Mouse (Mus musculus): ENCODE measurements around the gene Car14.
"Not testable (repeated sequence)": the region's sequence is repeated elsewhere in the genome, so short reads cannot be mapped to it uniquely, and the experiment has no call there.

Car14 gene

DNA sequence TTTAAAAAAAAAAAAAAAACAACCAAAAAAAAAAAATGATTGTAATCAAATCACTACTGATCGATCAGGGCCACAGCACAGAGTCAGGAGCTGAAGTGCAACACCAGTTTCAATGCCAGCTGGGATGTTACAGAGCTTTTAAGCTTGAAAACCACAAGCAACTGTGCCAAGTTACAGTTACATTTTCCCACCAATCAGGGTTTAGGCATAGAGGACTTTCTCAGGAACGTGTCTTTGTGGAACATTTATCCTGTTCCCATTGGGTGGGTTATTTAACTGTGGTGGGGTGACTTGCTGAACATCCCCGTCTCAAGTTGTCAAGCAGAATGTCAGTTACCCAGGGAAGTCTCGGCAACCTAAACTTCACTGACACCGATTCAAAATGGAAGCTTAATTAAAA lies 20.6 kb upstream of the Car14 start:
- DNase-seq (ENCODE audit: low read depth, low spot score): no peak

- no peak for DNase-seq (ENCODE audit: low read depth, low spot score)
These were observed 19.7 kb upstream of the Car14 start for GRCm38 (mm10) chr3:95924185-95924584.

DNA sequence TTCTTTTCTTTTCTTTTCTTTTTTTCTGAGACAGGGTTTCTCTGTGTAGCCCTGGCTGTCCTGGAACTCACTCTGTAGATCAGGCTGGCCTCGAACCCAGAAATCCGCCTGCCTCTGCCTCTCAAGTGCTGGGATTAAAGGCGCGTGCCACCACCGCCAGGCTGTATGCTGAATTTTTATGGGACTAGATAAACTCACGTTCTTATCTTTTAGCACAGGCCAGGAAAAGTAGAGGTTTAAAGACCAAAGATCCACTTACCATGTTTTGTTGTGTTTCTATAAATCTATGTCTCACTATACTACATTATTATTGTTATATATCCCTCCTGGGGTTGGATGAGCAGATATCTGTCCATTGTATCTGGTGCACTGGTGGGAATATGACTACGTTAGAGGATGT lies 18.9 kb upstream of the Car14 start:
- DNase-seq (ENCODE audit: low read depth, low spot score): not testable (repeated sequence)

GRCm38 (mm10) chr3:95920532-95920931 lies 16.0 kb upstream of the Car14 start:
- not testable (repeated sequence) for DNase-seq (ENCODE audit: low read depth, low spot score)

DNA sequence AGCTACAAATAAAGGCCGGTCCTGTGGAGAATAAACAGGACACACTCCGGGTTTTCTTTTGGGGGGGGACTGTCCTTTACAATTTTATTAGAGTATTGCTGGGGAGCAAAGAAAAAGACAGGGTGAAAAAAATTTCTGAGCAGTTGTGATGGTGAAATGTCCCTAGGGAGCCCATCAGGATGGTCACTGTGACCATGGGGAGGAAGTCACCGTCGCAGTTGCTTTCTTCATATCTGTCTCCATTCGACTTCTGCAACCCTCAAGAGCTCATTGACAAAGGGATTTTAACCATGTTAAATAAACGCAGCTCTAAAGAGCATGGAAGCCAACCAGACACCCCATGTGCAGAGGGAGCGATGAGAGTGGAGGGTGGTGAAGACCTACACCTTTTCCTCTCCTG lies 12.3 kb upstream of the Car14 start:
- DNase-seq (ENCODE audit: low read depth, low spot score): no peak

DNA sequence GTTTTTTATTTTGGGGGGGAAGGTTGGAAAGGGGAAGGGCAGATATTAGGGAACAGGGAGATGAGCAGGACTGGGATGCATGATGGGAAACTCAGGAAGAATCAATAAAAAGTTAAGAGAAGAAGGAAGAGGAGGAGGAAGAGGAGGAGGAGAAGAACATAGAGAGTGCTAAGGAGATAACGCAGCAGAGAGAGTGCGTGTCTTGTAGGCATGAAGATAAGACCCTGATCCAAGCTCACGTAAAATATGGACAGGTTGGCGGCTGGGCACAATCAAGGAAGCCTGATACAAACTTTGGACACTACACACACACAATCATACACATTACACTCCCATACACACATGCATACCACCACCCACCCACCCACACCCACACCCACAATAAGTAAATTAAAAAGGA lies 10.2 kb upstream of the Car14 start:
- no peak for DNase-seq (ENCODE audit: low read depth, low spot score)

DNA sequence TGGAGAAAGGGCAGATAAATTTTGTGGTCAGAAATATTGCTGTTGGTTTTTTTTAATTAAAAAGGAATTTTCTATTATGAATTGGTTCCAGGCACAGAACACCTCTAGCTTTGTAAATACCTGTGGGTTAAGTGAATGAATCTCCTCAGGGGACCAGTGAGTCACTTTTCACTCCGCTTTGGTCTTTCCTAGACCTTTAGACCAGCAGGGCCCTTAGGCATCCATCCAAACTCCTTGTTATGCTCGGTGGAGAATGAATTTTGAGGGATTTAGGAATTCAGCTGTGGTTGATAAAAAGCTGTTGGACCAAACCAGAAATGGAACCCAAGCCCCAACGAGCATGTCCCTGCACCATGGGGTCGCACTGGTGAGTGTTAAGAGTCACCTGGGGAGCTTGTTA lies 3.1 kb upstream of the Car14 start:
- DNase-seq (ENCODE audit: low read depth, low spot score): no peak

DNA sequence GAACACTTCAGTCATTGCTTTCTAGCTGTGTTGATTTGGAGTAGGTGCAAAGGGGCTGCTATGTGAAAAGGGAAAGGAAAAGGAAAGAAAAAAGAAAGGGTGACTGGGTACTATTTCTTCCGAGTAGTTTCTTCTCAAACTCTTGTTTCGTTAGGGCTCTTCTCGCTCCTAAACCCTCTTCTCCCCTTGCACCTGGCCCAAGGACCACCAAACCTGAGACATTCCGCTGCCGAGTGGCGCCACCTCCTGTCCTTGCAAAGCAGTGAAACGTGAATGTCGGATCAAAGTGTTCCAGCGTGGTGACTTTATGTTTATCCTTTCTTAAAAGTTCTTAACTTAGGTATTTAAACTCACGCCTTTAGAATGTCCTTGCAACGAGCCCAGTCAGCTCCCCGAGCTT lies 2.4 kb upstream of the Car14 start:
- DNase-seq (ENCODE audit: low read depth, low spot score): no peak

- no peak for DNase-seq (ENCODE audit: low read depth, low spot score)
These were observed 1.5 kb upstream of the Car14 start for GRCm38 (mm10) chr3:95905940-95906492.

DNA sequence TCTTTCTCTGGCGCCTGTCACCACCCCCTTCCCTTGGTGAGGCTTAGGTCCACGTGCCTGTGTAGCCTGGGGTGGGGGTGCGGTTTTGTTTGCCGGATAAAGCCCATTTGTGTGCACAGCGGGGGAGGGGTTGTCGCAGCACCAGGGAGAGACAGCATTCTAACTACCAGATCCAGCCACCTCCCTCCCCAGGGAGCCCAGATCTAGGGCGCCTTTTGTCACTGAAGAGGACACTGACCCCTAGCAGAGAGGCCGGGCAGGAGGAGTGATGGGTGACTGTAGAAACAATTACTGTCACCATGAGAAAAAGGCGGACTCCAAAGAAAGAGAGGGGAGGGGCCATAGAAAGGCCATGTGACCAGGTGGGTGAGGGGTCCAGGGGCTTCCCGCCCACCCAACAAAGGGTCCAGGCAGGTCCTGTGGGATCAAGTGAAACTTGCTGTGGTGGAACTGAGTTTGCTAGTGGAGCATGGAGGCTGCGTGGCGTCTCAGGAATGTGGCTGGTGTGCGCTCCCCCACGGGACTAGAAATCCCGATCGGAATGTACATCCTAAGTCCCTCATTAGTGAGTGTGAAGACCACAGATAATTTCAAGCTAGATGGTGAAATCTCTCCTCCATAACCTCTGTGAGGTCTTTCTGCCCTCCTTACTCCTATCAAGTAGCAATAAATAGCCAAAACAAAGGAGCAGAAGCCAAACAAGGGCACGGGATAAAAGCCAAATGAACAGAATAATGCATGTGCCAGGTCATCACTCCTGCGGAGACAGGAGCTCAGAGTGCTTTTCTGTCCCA lies 852 bp upstream of the Car14 start:
- DNase-seq (ENCODE audit: low read depth, low spot score): no peak

GRCm38 (mm10) chr3:95903753-95904502 lies 563 bp downstream of the Car14 start:
- DNase-seq (ENCODE audit: low read depth, low spot score): no peak

- no peak for DNase-seq (ENCODE audit: low read depth, low spot score)
These were observed 1.8 kb downstream of the Car14 start for GRCm38 (mm10) chr3:95902643-95903042.

DNA sequence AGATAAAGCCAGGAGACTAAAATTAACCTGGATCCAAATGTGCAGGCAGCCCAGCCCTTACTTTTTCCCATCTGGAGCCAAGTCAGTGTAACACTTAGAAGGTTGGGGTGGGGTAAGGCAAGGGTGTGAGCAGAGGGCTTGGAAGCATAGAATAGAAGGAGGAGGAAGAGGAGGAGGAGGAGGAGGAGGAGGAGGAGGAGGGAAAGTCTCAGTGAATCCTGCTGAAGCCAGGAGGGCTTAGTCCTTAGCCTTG lies 2.2 kb downstream of the Car14 start:
- DNase-seq (ENCODE audit: low read depth, low spot score): no peak

DNA sequence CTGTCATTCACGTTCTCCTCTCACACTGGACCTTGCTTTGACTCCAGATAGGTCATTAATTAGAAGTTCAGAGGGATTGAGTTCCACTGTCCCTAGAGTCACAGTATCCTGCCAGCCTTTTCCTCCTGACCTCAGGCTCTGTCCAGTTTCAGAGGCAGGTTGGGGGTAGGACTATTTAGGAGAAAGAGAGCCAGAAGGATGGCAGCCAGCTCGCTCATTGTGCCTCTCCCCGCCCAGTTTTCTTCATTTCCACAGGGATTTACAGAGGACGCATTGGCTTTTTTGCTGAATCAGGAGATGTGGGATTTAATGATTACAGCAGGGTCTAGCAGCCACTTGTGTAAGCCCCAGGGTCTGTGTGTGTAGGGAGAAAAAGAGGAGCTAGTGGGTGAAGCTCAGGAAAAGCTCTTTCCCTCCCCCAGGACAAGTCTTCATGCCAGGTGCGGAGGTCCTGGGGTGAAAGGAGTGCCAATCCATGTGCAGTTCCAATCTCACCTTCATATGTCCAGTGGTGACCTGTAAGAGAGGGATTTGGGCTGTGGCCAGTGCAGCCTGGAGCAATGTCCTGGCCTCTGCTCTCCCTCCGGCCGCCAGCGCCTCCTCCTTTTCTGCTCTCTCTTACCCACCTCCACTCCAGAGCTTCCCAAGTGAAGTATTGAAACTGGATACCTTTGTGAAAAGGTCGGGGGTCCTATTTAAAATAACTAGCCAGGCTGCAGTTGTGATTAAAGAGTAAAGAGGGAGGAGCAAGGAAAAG lies 2.7 kb downstream of the Car14 start:
- no peak for DNase-seq (ENCODE audit: low read depth, low spot score)

DNA sequence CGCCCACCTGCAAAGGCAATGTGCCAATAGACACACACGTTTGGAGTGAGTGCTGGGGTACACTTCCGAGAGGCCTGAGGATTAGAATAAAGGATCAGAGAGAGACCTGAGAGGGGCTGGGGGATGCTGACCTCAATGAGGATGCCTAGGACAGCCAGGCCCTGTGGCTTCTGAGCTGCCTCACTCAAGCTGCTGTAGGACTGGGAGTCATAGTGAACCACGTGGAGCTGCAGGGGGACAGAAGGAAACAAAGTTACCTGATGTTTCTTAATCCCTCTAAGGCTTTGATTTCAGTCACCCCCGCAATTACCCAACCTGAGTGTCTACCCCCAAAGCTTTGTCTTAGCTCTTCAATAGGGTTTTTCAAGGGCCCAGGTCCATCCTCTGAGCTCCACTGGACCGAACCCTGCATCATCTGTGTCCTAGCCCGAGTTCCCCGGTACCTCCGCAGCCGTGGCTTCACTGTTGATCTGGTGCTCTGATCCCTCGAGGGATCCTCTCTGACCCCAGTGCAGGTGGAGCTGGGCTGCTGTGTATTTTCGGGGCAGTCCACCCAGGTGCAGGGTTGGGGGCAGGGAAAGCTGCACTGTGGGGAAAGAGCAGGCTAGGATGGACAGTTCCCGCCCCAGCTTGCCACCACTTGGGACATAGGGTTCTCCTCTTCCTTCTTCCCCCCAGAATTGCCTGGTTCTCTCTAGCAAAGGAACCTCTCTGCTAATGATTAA lies 4.5 kb downstream of the Car14 start:
- no peak for DNase-seq (ENCODE audit: low read depth, low spot score)

GRCm38 (mm10) chr3:95895501-95895900 lies 9.0 kb downstream of the Car14 start:
- DNase-seq (ENCODE audit: low read depth, low spot score): not testable (repeated sequence)

GRCm38 (mm10) chr3:95894317-95895160 lies 10.0 kb downstream of the Car14 start:
- no peak for DNase-seq (ENCODE audit: low read depth, low spot score)

DNA sequence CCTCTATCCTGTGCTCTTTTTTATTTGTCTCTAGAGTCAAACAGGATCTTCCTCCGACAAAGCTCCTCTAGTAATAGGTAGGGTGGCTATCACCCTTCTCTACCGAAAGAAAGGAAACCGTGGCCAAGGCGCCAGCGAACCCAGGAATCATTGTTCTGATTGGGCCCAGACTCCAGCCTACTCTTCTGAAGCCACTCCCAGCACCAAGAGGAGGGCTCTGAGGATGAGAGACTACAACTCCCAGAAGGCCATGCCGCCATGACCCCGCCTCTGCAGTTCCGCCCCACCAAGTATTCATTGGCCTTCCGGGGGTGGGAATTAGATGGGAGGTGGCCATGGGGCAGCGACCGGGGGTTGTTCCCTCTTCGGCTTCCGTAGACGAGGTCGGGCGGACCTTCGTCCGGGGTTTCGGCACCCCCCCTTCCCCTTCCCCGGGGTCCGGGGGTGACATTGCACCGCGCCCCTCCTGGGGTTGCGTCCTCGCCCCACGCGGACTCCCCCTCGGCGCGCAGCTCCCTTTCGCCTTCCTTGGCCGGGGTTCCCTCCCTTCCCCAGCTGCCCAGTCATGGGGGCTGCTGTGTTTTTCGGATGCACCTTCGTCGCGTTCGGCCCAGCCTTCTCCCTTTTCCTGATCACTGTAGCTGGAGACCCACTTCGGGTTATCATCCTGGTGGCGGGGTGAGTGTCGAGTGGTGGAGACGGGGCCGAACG lies 10.7 kb downstream of the Car14 start, which contains the start of gene Aph1a:
Gene Aph1a, plus strand, starts transcription at position 364 of the 711 bp plus-strand sequence.
- DNase-seq (ENCODE audit: low read depth, low spot score): peak; percentile 91

DNA sequence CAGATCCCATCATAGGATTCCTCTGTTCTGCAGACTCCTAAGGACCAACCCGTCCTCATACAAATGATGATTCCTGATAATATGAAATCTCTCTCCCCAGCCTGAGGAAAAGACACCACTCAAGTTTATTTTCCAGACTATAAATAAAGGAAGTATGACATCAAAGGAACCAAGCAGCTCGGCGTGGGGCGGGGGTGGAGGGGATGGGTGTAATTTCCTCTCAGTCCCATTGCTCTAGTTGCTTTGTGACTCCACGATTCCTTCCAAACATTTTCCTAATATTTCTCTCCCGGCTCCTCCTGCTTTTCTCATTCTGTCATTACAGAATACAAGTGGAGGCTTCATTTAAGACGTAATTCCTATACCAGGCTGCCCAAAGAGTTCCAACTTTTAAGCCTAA lies 11.4 kb downstream of the Car14 start:
- DNase-seq (ENCODE audit: low read depth, low spot score): no peak

All from embryo, embryonic 11.5 days (tissue).